Mouse (Mus musculus) lung, embryonic 15.5 days (tissue): ENCODE data around the gene Tipin. TPM values are rescaled to one million over a fixed set of nuclear protein-coding genes. Genes with fewer than 3 reads are reported as not detected.

ENCODE experiments used
- ATAC-seq: fragments of 200-750 bp; cut with Nextera tagmentation; 2 replicates; pipeline ENCODE4 v1.8.0; 2017; ENCODE audit warnings: moderate number of reproducible peaks, borderline replicate concordance; ENCODE audit not compliant: low FRiP score, low TSS enrichment; ENCODE audit errors: extremely low read depth
- H3K27ac ChIP-seq: fragments of 300-500 bp; sonication (generic); 2 replicates; pipeline ENCODE4 v1.5.1; 2015; ENCODE audit warnings: moderate library complexity, mild to moderate bottlenecking, inconsistent platforms
- H3K27me3 ChIP-seq: fragments of 300-500 bp; sonication (generic); 2 replicates; pipeline ENCODE4 v1.6.1; 2015; ENCODE audit warnings: inconsistent platforms
- H3K36me3 ChIP-seq: fragments of 300-500 bp; sonication (generic); 2 replicates; pipeline ENCODE4 v1.6.1; 2015; ENCODE audit warnings: inconsistent platforms
- H3K4me1 ChIP-seq: fragments of 300-500 bp; sonication (generic); 2 replicates; pipeline ENCODE4 v1.6.1; 2015; ENCODE audit warnings: inconsistent platforms
- H3K4me2 ChIP-seq: fragments of 300-500 bp; sonication (generic); 2 replicates; pipeline ENCODE4 v1.6.1; 2015; ENCODE audit warnings: inconsistent platforms, mild to moderate bottlenecking, moderate library complexity
- H3K4me3 ChIP-seq: fragments of 300-500 bp; sonication (generic); 2 replicates; pipeline ENCODE4 v1.5.1; 2015; ENCODE audit warnings: mild to moderate bottlenecking, inconsistent platforms
- H3K9ac ChIP-seq: fragments of 300-500 bp; sonication (generic); 2 replicates; pipeline ENCODE4 v1.6.1; 2015; ENCODE audit warnings: inconsistent platforms
- H3K9me3 ChIP-seq: fragments of 300-500 bp; sonication (generic); 2 replicates; pipeline ENCODE4 v1.6.1; 2016; ENCODE audit warnings: inconsistent platforms
- WGBS: fragments of 180-500 bp; shearing (Covaris S2); methylation state at CpG from one replicate; pipeline ENCODE4 v1.1.7; 2015; 5-methylcytosine and 5-hydroxymethylcytosine counted together
- polyA plus RNA-seq: library from polyadenylated mRNA; unstranded; fragments of >200 nt; fragmentation: Nextera tagmentation; extraction: Ambion mirVana; gene quantifications from 2 replicates; pipeline ENCODE4 v1.2.1, GENCODE M21; 2015

The Tipin gene
- polyA plus RNA-seq, 1 experiment from 2014 or later = 250 TPM

DNA sequence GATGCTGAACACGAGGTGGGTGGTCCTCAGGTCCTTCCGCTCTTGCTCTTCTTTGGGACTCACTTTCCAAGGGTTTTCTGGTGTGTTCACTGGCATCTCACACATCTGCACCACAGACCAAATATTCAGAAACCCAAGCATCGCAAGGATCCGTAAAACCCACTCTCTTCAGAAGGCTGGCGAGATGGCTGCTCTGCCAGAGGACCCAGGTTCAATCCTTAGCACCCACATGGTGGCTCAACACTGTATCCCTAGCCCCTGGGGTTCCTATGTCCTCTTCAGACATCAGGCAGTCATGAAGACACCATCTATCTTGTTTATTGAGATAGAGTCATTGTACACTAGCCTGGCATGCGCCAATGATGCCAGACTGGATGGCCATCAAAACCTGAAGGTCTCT is 33.3 kb downstream of the Tipin start:
- Histone ChIP-seq H3K4me3 (no peak overlapping the region), H3K4me2 (no peak overlapping the region), H3K36me3 (peaks cover 54% of the 10 kb centered on the region), H3K9ac (no peak overlapping the region), H3K9me3 (no peaks in the 10 kb centered on the region), H3K27ac (no peak overlapping the region), H3K27me3 (no peaks in the 10 kb centered on the region), H3K4me1 (no peaks in the 10 kb centered on the region)
- 90% methylated on average over 6 of the region's 6 CpGs for WGBS
- no peak for ATAC-seq

DNA sequence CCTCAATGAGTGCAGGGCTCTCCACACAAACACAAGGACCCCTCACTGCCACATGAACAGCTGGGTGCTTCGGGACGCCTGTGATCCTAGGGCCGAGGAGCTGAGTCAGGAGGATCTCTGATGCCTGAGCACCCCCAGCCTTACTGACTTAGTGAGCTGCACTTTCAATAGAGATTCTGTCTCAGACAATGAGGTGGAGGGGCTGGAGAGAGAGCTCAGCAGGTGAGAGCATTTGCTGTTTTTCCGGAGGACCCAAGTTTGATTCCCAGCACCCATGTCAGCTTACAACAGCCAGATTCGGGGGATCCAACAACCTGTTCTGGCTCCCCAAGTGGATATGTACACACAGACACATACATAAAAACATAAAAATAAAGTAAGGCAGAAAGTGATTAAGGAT is 35.6 kb downstream of the Tipin start:
- H3K27me3 ChIP-seq = no peaks in the 10 kb centered on the region
- H3K4me1 ChIP-seq = no peaks in the 10 kb centered on the region
- ATAC-seq = no peak
- H3K4me2 ChIP-seq = no peak overlapping the region
- H3K4me3 ChIP-seq = no peak overlapping the region
- no peak overlapping the region for H3K9ac ChIP-seq
- H3K36me3 ChIP-seq = peaks cover 59% of the 10 kb centered on the region
- no peak overlapping the region for H3K27ac ChIP-seq
- WGBS = 97% methylated on average over 5 of the region's 5 CpGs
- no peaks in the 10 kb centered on the region for H3K9me3 ChIP-seq

DNA sequence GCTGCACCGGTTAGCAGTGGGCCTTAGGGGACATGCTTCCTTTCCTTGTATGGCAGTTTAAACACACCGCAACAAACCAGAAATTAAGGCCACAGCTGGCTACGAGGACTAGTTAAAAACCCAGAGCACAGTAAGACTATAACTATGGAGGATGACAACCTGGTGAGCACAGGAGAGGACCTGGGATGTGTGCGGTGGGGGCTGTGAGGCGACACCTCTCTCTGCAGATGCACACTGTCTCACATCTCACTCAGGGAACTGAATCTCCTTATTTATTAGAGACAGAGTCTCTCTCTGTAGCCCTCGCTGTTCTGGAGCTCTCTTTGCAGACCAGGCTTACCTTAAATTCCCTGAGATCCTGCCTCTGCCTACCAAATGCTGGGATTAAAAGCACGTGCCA is 42.6 kb downstream of the Tipin start:
- H3K4me3 ChIP-seq = no peak overlapping the region
- H3K27ac ChIP-seq = no peak overlapping the region
- no peaks in the 10 kb centered on the region for H3K27me3 ChIP-seq
- H3K36me3 ChIP-seq = peaks cover 49% of the 10 kb centered on the region
- WGBS = 91% methylated on average over 7 of the region's 7 CpGs
- H3K9ac ChIP-seq = no peak overlapping the region
- H3K4me1 ChIP-seq = no peaks in the 10 kb centered on the region
- no peak for ATAC-seq
- no peak overlapping the region for H3K4me2 ChIP-seq
- no peaks in the 10 kb centered on the region for H3K9me3 ChIP-seq

DNA sequence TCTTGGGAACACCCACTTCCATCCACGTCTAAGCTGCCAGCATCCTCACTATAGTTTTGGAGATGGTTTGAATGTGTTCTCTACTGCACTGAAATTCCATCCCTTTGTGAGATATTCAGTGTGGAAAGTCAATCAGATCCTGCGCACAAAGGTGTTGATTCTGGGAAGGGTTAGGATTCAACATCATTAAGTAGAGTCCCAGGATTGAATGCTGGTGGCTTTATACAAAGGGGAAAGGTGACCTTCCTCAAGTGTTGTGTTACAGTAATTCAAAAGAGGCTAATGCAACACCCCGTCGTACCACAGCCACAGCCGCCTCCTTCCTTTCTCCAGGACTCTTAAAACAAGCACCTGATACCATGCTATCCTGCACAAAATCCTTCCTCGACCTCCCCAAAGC is 54.4 kb downstream of the Tipin start:
- Histone ChIP-seq H3K9ac (no peak overlapping the region), H3K27ac (no peak overlapping the region), H3K4me3 (no peak overlapping the region), H3K9me3 (no peaks in the 10 kb centered on the region), H3K36me3 (peaks cover 15% of the 10 kb centered on the region; the same call in 1 of the 2 replicates), H3K27me3 (no peaks in the 10 kb centered on the region), H3K4me2 (no peak overlapping the region), H3K4me1 (peaks cover 10% of the 10 kb centered on the region)
- ATAC-seq = no peak
- 85% methylated on average over 6 of the region's 6 CpGs for WGBS

DNA sequence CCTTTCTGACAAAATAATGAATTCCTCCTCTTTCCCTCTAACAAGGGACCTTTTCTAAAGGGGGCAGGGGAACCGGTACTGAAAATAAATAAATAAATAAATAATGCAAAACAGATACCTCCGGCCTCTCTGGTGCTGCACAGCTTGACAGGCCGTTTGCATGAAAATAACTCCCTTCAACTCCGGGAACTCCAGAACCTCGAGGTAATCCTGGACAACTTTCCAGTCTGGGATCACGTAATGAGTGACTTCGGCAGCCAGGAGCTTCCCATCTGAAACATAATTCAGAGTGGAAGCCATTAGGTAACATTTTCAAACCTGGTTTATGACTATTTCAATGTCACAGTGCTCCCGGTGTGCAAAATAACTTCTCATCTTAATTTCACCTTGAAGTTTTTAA is 58.0 kb downstream of the Tipin start:
- H3K9me3 ChIP-seq = no peaks in the 10 kb centered on the region
- H3K9ac ChIP-seq = no peak overlapping the region
- WGBS = 50% methylated on average over 8 of the region's 8 CpGs
- no peak overlapping the region for H3K27ac ChIP-seq
- H3K4me2 ChIP-seq = peak overlapping the region; percentile 68
- peaks cover 13% of the 10 kb centered on the region; the same call in 1 of the 2 replicates for H3K36me3 ChIP-seq
- no peak for ATAC-seq
- H3K4me1 ChIP-seq = peaks cover 10% of the 10 kb centered on the region
- H3K27me3 ChIP-seq = no peaks in the 10 kb centered on the region
- peak overlapping the region; percentile 65; the same call in 1 of the 2 replicates for H3K4me3 ChIP-seq

DNA sequence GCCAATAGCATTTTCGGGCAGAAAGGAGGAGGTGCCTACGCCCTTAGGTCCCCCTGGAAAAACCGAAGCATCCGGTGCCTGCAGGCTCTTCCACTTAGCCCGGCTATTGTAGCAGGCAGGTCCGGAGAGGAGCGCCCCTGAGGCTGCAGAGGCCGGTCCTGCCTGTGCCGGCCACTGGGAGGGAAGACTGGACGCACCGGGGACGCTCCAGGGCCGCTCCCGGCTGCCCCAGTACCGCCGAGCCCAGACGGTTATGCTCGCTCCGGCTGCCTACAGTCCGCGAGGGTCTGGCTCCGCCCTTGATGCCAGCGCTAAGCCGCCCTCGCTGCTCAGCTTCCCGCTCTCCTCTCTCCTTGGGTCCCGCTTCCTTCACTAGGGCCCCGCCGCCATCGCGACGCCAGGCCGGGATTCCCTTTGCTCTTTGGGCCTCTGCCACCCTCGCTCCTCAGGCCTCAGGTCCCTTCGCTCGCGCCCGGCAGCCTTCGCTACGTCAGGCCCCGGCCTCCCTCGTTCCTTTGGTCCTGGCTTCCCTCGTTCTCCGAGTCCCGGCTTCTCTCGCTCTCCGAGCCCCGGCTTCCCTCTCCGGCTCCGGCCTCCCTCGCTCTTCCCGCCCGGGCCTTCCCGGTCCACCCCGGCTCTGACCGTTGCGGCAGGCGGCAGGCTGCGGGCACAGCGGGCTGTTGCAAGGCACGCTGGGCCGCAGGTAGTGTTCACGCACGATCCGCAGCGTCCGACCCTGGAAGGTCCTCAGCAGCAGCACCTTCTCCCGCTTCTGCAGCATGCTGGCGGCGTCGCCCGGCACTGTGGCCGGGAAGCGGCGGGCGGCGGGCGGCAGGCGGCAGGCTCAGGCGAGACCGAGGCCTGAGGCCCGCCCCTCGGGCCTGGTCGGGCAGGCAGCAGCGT is 59.2 kb downstream of the Tipin start:
- Histone ChIP-seq H3K4me2 (peak overlapping the region; percentile 68), H3K9me3 (no peaks in the 10 kb centered on the region)
- peak; percentile 95 for ATAC-seq

DNA sequence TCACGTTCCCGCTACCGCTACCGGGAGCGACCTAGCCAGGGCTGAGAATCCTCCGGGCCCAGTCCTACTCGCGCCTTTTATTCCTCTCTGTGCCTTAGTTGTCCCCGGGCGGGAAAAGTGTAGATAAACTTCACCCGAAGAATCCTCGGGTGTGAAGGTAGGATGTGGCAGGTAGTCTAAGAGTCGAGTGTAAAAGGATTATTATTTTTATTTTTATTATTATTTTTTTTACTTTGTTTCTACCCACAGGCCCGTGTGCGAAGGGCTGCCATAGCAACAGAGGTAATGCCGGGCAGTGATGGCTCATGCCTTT is 59.8 kb downstream of the Tipin start, which contains the start of gene Dis3l:
Gene Dis3l, minus strand, starts transcription at position 35 of the 313 bp plus-strand sequence.
- Histone ChIP-seq H3K27me3 (no peaks in the 10 kb centered on the region), H3K4me3 (peak within 1 kb of the TSS; percentile 65), H3K4me2 (peak within 1 kb of the TSS; percentile 68), H3K9me3 (no peaks in the 10 kb centered on the region), H3K9ac (peak within 1 kb of the TSS; percentile 90), H3K4me1 (peaks cover 10% of the 10 kb centered on the region), H3K27ac (peak within 1 kb of the TSS; percentile 99), H3K36me3 (peaks cover 4% of the 10 kb centered on the region; the same call in 1 of the 2 replicates)
- WGBS = 7% methylated on average over 16 of the region's 16 CpGs
- no peak for ATAC-seq

More for the DNA sequence above, 59.2 kb downstream of the Tipin start:
- Histone ChIP-seq H3K4me1 (peaks cover 10% of the 10 kb centered on the region), H3K27me3 (no peaks in the 10 kb centered on the region), H3K4me3 (peak overlapping the region; percentile 65), H3K9ac (peak overlapping the region; percentile 90), H3K36me3 (peaks cover 10% of the 10 kb centered on the region; the same call in 1 of the 2 replicates), H3K27ac (peak overlapping the region; percentile 99)
- under 1% methylated on average over 85 of the region's 85 CpGs for WGBS

DNA sequence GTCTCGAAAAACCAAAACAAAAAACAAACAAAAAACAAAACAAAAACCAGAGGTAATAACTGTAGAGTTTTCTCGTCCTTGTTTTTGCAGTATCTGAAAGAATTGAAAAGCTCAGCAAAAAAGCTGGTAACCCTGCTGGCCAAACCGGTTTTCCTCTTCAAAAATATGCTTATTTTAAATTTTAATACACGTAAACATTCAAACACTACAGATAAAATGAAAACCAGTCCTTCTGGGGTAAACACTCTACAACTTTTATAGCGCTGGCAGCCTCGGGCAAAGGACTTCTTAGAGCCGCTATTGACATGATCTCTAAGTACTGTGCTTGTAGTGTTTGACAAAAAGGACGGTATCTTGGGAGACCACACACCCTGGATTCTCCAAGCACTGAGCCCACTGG is 60.3 kb downstream of the Tipin start:
- ATAC-seq = no peak
- Histone ChIP-seq H3K4me3 (peak overlapping the region; percentile 65), H3K4me2 (peak overlapping the region; percentile 68), H3K9me3 (no peaks in the 10 kb centered on the region), H3K27ac (0 out of 2 replicates have a peak overlapping the region, but pooled peaks have one; percentile 99), H3K36me3 (no peaks in the 10 kb centered on the region), H3K4me1 (peaks cover 10% of the 10 kb centered on the region), H3K27me3 (no peaks in the 10 kb centered on the region), H3K9ac (no peak overlapping the region)
- WGBS = 55% methylated on average over 8 of the region's 8 CpGs

DNA sequence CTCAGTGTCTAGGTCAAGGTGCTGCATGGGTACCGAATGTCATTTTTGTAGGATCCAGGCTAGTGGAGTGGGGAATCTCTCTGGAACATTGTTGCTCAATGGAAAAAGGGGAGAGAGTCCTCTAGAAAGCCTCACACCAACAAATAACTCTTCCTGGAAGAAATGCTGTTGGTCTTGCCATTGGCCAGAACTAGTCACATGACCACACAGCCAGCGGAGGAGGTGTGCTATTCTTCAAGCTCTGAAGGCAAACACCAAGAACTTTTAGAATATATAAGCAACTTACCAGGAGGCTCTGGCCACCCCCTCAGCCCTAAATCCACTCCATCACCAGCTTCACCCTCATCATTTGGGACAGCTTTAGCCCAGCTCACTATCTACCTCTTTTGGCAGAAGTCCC is 62.3 kb downstream of the Tipin start:
- Histone ChIP-seq H3K4me2 (no peak overlapping the region), H3K9ac (no peak overlapping the region), H3K36me3 (no peaks in the 10 kb centered on the region), H3K4me1 (peaks cover 10% of the 10 kb centered on the region), H3K27ac (no peak overlapping the region), H3K27me3 (no peaks in the 10 kb centered on the region), H3K4me3 (no peak overlapping the region), H3K9me3 (no peaks in the 10 kb centered on the region)
- ATAC-seq = no peak
- 84% methylated on average over 2 of the region's 2 CpGs for WGBS

DNA sequence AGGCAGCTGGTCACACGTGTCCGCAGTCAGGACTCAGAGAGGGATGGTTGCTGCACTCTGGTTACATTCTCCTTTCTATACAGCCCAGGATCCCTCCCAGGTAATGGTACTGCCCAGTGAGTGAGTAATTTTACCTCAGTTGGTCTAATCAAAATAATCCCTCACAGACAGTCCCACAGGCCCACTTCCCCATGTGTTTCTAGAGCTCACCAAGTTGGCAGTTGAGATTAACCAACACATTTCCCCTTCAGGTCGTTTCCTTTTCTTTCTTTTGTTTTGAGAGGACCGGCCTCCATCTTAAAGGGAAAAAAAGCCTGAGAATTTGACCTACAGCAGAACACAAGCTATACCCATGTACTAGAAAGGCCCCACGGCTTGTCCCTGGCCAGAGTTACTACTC is 64.5 kb downstream of the Tipin start:
- no peak overlapping the region for H3K4me2 ChIP-seq
- H3K9me3 ChIP-seq = no peaks in the 10 kb centered on the region
- no peak for ATAC-seq
- H3K27me3 ChIP-seq = no peaks in the 10 kb centered on the region
- no peak overlapping the region for H3K4me3 ChIP-seq
- no peak overlapping the region for H3K9ac ChIP-seq
- no peaks in the 10 kb centered on the region for H3K36me3 ChIP-seq
- H3K27ac ChIP-seq = no peak overlapping the region
- 57% methylated on average over 5 of the region's 5 CpGs for WGBS
- no peaks in the 10 kb centered on the region for H3K4me1 ChIP-seq

DNA sequence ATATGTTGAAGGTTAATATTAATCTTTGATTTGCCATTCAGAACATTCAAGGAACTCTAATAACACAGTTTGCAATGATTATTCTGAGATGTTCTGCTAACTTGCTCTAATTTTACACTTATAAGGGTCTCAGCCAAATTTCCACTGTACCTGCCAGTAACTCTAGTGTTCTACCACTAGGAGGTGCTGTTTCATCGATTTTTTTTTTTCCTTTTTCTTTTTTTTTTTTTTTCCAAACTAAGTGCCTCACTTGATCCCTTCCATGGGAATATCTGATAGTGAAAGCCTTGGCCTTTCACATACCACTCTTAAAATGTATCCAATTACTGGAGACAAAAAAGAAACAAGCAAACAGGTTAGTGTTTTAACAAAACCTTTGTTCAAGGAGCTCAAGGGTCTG is 66.0 kb downstream of the Tipin start:
- no peaks in the 10 kb centered on the region for H3K27me3 ChIP-seq
- no peaks in the 10 kb centered on the region for H3K9me3 ChIP-seq
- ATAC-seq = no peak
- no peak overlapping the region for H3K4me2 ChIP-seq
- no peaks in the 10 kb centered on the region for H3K36me3 ChIP-seq
- WGBS = 0% methylated on average over 1 of the region's 1 CpGs
- H3K9ac ChIP-seq = no peak overlapping the region
- no peaks in the 10 kb centered on the region for H3K4me1 ChIP-seq
- no peak overlapping the region for H3K27ac ChIP-seq
- H3K4me3 ChIP-seq = no peak overlapping the region

DNA sequence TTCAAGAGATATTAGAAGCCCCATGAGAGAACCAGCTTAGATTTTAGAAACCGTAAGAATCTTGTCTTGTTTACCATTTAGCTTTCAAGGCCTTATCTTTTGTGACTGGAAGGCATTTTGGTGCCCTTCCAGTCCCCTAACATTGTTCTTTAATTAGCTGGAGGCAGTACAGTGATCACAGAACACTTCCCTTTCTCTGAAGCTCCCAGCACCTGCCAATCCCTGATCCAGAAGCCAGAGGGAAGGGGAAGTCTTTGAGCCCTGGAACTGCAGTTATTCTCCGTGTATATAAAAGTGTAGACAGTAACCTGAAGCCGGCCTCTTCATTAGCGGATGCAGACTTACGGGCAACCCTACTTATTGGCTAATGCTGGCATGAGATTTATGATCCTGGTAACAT is 68.1 kb downstream of the Tipin start:
- Histone ChIP-seq H3K9me3 (no peaks in the 10 kb centered on the region), H3K27me3 (no peaks in the 10 kb centered on the region), H3K36me3 (no peaks in the 10 kb centered on the region), H3K4me2 (no peak overlapping the region), H3K9ac (no peak overlapping the region), H3K4me3 (no peak overlapping the region), H3K4me1 (no peaks in the 10 kb centered on the region), H3K27ac (no peak overlapping the region)
- 45% methylated on average over 5 of the region's 5 CpGs for WGBS
- no peak for ATAC-seq
